Mouse (Mus musculus): ENCODE results near the gene Zscan5b.
A peak's percentile ranks its signal among the peaks of the same experiment; 100 is the strongest.
"Not testable (repeated sequence)": the region's sequence is repeated elsewhere in the genome, so short reads cannot be mapped to it uniquely, and the experiment has no call there.

Gene Zscan5b

DNA sequence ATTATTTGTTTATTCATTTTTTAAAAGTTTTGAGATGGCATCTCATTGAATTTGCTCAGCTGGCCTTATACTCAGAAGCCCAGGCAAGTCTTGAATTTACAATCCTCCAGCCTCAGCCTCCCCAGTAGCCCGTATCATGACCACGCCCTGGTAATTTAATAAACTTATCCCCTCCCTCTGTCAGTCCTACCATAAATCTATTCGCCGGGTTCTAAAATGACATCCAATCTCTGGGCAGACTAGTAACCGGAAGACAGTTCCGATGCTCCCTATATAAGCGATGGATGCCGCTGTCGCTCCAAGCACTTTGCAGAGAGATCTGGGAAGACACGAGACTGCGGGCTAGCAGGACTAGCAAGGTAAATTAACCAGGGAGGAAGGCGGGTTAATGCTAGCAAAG is at the start of gene Zscan5b:
Gene Zscan5b, plus strand, starts transcription at position 301 of the 400 bp plus-strand sequence.
- DNase-seq, result no peak

DNA sequence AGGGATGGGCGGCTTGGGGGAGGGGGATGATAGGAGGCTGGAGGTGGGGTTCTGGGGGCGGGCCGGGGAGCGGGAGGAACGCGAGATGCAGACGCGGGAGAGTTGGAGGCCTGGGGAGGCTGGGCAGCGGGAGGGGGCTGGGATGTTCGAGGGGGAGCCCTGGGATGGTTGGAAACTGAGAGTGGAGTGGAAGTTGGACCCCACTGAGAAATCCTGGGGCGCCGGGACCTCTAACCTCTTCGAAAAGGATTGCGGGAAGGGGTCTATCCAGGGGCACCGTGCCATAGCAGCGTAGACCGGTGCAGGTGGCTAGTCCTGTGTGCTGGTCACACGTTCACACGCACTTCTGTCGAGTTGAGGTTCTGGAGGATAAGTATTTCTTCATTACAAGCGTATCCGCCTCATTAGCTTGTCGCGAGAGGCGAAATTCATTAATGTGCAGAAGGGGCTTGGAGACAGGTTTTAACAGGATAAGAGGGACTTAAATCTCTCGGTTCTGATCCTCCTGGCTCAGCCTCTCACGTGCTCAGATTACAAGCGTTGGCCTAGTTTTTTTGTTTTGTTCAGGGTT is 49.3 kb upstream of the Zscan5b start:
- DNase-seq, result no peak

DNA sequence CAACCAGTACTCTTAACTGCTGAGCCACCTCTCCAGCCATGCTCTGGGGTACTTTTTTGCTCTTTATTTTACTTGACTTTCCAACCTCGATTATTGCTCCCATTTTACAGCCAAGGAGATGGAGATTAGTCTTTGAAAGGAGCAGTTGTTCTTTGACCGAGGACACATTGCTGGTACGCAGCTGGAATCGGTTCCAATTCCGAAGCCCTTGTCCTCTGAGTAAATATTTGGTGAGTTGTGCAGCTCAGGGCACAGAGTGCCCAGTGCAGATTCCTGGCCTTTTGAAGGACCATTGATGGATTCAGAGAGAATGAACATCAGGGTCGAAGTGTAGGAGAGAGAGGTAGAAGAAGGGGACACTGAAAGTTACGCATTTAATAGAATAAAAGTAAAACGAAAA is 48.2 kb upstream of the Zscan5b start:
- no peak for DNase-seq

DNA sequence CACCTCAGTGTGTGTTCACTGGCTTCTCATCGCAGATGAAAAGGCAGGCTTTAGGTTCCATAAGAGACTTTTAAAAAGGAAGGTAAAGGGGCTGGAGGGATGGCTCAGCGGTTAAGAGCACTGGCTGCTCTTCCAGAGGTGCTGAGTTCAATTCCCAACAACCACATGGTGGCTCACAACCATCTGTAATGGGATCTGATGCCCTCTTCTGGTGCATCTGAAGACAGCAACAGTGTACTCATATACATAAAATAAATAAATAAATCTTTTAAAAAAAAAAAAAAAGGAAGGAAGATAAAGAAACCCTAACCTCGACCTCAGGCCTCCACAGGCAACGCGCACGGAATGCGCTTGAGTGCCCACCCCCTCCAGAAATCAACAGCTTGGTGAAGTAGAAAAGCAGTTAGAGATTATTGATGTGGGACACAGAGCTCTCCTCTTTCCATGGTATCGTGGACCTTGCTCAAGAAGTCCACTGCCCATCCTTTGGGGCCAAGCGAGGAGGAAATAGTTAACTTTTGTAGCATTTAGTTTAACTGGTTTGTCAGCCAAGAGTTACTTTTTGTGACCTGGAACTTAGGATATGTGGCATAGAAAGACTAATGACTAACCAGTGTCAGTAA is 47.6 kb upstream of the Zscan5b start:
- not testable (repeated sequence) for DNase-seq

DNA sequence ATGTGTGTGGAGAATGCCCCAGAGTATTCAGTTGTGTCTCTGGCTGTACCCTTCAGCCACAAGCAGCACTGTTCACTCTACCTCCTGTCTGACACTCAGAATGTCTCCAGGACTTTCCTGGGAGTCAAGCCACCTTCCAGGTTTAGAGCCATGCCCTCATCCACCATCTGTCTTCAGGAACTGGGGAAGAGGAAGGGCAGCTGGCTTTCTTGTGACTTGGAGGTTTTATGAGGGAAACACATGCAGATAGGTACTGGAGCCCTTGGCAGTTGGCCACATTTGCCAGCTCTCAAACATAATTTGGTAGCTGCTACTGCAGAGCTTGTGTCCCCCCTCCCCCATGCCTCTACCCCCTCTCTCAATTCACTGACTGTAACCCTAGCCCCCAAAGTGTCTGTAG is 43.1 kb upstream of the Zscan5b start:
- no peak for DNase-seq

DNA sequence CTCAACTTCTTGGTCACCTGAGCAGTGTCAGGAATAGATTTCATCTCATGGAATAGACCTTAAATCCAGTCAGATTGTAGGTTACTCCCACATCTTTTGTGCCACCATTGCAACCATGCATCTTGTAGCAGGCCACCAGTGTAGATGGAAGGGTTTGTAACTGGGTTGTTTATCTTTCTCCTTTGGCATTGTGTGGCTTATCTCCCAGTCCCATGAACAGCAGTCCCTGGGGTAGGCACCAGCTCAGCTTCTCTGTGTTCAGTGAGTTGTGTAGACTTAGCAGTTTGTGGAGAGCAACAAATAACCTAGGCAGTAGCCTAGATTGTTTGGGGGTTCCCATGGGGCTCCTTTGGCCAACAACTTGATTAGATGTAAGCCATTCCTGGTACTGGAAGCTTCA is 39.2 kb upstream of the Zscan5b start:
- DNase-seq, result no peak

DNA sequence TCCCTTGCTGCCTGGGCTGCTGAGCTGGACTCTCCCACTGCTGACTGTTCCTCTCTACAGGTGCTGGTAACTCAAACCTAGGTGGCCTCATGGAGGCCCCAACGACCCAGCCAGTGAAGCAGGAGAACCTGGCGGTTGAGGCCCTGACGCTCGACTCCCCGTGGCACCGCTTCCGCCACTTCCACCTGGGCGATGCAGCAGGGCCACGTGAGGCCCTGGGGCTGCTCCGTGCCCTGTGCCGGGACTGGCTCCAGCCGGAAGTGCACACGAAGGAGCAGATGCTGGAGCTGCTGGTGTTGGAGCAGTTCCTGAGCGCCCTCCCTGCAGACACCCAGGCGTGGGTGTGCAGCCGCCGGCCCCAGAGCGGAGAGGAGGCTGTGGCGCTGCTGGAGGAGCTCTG is 38.3 kb upstream of the Zscan5b start:
- no peak for DNase-seq

DNA sequence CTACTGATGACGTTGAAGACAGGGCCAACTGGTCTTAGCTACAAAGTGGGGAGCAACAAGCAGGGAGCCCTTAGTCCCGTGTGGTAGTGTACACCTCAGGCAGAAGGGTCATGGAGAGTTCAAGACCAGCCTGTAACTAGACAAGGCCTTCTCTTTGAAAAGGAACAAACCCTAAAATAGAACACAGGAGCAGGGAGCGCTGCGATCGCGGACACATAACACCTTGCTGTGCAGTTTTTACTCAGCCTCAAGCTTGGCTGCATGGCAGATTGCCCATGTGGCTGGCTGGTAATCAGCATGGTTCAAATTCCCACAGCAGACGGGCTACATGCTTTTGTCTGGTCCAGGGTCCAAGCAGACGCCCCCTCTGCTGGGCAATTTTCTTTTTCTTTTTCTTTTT is 37.6 kb upstream of the Zscan5b start:
- DNase-seq, result no peak

DNA sequence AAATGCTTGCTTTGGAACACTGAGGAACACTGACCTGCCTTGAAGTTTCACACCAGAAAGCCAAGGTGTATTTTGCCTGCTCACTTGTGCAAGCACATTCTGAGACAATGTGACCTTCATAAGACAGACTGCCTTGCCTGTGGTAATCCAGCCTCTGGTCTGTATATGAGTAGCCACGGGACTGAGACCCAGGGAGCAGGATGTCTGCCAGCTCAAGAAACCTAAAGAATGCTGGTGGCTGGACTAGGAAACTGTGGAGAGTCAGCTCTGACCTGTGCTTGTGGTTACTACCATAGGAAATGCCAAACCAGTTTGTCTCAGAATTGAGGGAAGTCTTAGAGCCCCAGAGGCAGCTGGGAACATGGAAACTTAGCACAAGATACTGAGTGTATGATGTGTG is 36.7 kb upstream of the Zscan5b start:
- DNase-seq, result no peak

DNA sequence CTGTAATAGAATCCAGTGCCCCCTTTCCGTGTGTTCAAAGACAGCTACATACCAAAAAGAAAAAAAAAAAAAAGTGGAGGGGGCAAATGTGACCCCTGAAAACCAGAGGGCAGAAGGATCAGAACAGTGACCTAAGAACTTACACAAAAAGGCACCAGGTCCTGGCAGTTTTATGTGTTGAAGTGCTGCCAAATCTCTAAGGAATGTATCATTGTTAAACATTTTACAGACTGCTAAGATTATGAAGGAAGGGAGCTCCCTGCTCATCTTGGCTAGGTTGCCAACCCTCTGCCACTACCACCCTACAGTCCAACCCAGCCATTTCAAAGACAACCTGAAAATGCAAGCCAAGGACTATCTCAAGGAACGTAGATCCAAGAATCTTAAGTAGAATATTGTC is 35.9 kb upstream of the Zscan5b start:
- DNase-seq, result no peak

DNA sequence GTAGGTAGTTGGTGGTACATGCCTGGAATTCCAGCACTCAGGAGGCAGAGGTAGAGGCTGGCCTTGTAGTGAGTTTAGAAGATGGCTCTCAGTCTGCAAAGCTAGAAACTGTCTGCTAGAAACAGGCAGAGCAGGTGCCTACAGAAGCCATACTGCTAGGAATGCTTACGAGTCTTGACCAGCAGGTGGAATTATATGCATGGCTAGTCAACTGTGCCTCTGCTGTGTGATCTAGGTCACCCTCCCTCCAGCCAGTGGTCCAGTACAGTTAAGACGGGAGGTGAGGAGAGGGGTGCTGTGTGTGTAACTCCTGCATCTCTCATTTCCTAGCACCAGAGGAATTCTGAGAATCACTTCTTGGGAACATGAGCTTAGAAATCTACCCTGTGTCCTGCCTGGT is 35.3 kb upstream of the Zscan5b start:
- DNase-seq, result no peak

DNA sequence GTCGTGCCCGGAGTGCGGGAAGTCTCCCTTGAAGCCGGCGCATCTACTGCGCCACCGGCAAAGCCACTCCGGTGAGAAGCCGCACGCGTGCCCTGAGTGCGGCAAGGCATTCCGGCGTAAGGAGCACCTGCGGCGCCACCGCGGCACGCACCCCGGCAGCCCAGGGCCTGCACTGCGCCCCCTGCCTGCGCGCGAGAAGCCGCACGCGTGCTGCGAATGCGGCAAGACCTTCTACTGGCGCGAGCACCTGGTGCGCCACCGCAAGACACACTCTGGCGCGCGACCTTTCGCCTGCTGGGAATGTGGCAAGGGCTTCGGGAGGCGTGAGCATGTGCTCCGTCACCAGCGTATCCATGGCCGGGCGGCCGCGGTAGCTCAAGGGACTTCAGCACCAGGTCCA is 32.5 kb upstream of the Zscan5b start:
- no peak for DNase-seq

DNA sequence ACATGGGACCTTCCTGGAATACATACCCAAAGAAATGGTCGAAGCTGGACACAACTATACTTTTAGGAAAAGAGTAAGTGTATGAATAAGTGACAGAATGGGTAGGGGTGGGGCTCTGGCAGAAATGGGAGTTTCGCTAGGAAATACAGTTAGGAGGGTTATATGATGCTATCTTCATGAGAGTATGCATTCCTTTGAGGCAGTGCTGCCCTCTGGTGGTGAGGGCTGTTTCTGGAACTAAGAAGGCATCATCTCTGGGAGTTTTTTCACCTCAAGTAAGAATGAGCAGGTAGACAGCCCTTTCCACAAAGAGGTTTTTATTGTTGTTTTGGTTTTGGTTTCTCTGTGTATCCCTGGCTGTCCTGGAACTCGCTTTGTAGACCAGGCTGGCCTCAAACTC is 30.7 kb upstream of the Zscan5b start:
- peak; percentile 86 for DNase-seq

DNA sequence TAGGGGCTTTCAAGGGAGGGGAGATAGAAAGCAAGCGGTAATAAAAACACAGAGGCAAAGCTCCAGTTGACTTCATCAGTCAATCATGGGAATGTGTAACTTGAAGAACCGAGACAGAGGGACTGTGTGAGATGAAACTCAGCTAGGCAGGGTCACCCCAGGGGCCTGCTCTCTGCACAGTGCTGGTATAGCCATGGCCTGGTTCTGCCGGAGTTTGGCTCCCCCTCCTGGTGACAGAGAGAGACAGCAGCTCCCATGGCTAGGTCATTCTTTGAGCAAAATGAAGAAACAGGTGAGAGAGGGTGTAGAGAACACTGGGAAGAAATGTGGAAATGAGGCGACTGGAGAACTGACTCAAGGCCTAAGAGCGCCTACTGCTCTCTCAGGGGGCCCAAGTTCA is 27.9 kb upstream of the Zscan5b start:
- peak; percentile 74 for DNase-seq

DNA sequence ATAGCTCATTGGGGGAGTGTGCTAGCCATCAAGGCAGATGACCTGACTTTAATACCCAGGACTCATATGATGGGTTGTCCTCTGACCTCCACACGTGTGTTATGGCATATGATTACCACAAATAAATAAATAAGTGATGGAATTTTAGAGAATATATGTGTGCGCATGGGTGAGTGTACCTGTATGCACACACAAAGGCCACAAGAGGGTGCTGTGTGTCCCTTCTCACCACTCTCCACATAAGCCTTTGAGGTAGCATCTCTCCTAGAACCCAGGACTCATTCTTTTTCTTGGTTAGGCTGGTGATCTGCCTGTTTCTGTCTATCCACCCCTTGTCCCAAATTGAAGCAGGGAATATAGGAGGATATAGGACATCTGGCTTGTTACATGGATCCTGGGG is 26.3 kb upstream of the Zscan5b start:
- DNase-seq, result no peak

DNA sequence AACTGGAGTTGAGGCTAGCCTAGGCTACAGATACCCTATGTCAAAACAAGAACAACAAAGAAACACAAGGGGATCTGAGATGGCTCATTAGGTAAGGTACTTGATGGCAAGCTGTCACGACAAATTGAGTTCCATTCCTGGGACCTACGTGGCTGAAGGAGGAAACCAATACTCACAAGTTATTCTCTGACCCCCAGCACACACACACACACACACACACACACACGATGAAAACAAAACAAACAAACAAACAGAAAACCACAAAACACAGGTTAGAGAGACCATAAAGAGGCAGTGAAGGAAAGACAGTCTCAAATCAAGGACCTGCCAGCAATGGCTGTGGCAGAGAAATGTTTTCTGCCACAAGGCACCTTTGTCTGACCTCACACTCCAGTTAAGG is 25.3 kb upstream of the Zscan5b start, which contains the start of gene Galp:
Gene Galp, plus strand, starts transcription at position 301 of the 400 bp plus-strand sequence.
- no peak for DNase-seq

DNA sequence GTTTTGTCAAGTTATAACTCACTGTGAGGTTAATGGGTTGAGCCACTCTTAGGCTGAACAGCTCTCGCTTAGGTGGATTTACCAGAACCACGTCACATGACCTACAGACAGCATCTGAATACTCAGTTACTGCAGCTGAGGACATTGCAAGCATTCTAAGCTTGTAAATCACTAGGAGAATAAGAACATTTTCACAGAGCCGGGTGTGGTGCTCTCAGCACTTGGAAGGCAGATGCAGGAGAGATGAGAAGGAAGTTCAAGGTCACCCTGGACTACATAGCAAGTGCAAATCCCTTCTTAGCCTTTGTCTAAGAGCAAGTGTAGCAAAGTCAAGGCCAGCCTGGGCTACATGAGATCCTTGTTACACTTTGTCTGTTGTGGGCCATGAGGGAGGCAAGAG is 17.9 kb upstream of the Zscan5b start:
- no peak for DNase-seq

DNA sequence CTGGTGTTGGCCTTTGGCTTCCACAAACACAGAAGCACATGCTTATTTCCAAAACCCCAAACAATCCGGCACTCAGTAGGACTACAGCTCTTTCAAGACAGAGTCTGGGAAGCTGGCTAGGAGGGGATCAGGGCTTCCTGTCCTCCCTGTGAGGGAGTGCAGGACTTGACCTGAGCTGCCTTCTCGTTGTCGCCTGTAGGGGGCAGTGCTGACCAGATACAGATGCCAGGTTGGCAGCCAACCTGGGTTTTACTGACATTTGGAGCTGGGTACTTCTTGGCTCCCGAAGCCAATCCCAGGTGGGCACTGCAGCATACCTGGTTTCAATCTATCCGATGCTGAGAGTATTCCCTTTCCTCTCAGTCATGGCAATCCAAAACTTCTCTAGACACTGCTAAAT is 8.9 kb upstream of the Zscan5b start:
- peak; percentile 35 for DNase-seq

DNA sequence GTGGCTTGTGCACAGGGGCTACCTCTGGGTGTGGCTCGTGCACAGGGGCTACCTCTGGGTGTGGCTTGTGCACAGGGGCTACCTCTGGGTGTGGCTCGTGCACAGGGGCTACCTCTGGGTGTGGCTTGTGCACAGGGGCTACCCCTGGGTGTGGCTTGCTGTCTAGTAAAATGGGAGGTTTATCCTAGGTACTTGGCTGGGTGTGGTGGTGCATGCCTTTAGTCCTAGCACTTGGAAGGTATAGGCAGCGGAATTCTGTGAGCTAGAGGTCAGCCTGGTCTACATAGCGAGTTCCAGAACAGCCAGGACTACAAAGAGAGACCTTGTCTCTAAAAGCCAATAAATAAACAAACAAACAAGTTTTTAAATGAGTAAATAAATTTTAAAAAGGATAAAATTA is 7.4 kb upstream of the Zscan5b start:
- not testable (repeated sequence) for DNase-seq

DNA sequence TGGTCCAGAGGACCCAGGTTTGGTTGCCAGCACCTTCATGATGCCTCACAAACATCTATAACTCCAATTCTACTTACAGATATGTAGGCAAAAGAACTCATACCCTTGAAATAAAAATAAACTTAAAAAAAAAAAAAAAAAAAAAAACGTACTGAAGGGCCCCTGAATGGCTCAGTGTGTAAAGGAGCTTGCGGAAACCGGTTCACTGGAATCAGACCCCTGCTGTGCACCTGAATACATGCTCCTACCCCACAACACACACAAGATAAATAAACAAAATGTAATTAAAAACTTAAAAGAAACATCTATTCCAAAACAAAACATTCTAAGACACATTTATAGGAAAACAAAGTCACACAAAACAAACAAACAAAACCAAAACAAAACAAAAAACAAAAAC is 1.9 kb upstream of the Zscan5b start:
- no peak for DNase-seq

DNA sequence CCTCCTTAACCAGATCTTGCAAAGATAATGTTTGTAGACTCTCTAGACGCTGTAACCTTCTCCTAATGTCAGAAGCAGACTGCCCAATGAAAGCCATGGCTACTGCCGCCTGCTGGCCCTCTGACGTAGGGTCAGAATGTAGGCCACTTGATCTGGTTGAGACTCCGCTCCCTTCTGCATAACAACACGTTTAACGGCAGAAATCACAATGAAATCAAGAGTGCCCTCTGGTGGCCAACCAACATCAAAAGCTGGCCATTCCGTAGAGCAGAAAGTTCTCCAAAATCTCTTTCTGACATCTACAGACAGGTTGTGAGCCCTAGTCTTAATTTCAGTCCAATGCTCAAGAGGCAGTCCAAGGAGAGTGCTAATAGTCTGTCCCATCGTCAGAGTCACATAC is 6.4 kb downstream of the Zscan5b start:
- peak; percentile 12 for DNase-seq

DNA sequence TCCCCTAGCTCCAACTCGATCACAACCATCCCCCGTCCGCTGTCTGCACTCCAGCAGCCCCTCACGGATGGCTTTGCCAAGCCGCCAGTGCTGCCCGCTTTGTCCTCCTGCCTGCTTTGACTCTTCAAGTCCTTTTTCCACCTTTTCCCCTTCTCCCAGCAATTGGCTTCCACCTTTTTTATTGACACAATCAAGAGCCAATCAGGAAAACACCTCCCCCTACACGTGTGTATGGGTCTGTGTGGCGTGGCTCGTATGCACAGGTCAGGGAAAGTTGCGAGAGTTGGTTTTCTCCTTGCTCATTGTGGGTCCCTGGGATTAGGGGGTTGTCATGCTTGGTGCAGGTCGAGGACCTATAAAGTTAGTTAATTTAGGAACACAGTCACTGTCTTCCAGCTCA is 17.7 kb downstream of the Zscan5b start:
- no peak for DNase-seq

DNA sequence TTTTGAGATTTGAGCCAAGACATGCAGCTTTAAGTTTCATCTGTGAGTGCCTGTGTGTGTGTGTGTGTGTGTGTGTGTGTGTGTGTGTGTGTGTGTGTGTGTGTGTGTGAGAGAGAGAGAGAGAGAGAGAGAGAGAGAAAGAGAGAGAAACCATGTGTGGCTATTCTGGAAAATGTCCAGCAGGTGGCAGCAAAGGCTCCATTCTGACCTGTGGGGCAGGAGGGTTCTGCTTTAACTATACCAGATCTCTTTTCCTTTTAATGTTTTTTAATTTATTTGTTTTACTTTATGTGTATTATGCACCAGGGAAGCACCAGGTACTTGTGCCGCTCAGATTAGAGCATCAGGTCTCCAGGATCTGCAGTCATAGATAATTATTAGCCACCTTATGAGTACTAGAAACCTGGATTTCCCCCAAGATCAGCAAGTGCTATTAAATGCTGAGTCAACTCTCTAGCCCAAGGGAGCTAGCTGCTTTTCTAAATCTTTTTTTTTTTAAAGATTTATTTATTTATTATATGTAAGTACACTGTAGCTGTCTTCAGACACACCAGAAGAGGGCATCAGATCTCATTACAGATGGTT is 18.9 kb downstream of the Zscan5b start:
- peak; percentile 63 for DNase-seq

DNA sequence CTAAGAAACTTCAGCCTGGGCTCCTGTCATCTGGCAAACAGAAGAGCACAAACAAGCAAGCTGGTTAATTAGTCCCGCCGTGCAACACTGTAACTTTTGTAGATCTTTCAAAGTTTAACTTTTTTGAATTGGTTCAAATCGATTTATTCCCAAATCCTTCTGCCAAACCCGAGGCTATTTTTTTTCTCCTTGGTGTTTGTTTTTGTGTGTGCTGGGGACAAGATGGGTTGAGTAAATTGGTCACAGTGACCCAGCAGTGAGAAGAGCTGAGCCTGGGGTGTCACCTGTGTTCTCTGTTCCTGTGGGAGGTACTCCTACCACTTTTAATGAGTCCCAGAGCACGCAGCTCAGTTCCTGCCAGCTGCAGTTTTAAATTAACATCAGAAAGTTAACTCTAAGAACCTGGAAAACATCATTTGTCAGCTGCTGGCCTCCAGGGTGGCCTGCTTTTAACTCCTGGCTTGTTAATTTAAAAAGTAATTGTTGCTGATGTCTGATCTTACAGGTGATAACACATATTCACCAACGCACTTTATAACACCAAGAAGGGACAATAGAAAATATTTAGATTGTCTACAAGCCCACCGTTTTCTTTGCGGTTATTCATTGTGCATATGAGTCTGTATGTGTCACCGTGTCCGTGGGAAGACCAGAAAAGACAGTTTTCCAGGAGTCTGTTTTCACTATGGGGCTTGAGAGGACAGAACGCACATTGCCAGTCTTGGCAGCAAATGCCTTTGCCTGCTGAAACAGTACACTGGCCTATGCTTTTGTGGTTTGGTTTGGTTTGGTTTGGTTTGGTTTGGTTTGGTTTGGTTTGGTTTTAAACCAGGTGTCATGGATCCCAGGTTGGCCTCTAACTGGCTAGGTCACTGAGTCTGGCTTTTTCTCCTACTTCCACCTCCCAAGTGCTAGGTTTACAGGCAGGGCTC is 22.5 kb downstream of the Zscan5b start:
- DNase-seq, result no peak
